Mouse (Mus musculus) embryonic facial prominence, embryonic 12.5 days (tissue): Measurements from ENCODE around the gene Igfbp1. TPM values are rescaled to one million over a fixed set of nuclear protein-coding genes. Genes with fewer than 3 reads are reported as not detected.

Source experiments
- ATAC-seq: fragments of 200-750 bp; cut with Nextera tagmentation; 2 replicates; pipeline ENCODE4 v1.8.0; 2017; ENCODE audit not compliant: insufficient number of reproducible peaks, insufficient read depth, low FRiP score, low TSS enrichment
- H3K27ac ChIP-seq: fragments of 300-500 bp; sonication (generic); 2 replicates; pipeline ENCODE4 v1.5.1; 2016; ENCODE audit warnings: mild to moderate bottlenecking
- H3K27me3 ChIP-seq: fragments of 300-500 bp; sonication (generic); 2 replicates; pipeline ENCODE4 v1.6.1; 2016; ENCODE audit warnings: mild to moderate bottlenecking, moderate library complexity
- H3K36me3 ChIP-seq: fragments of 300-500 bp; sonication (generic); 2 replicates; pipeline ENCODE4 v1.6.1; 2016; ENCODE audit warnings: mild to moderate bottlenecking
- H3K4me1 ChIP-seq: fragments of 300-500 bp; sonication (generic); 2 replicates; pipeline ENCODE4 v1.6.1; 2016
- H3K4me2 ChIP-seq: fragments of 300-500 bp; sonication (generic); replicated peaks from 2 replicates; pipeline ENCODE4 v1.6.1; 2016; ENCODE audit warnings: mild to moderate bottlenecking, moderate library complexity
- H3K4me3 ChIP-seq: fragments of 300-500 bp; sonication (generic); 2 replicates; pipeline ENCODE4 v1.5.1; 2016; ENCODE audit warnings: mild to moderate bottlenecking
- H3K9ac ChIP-seq: fragments of 300-500 bp; sonication (generic); 2 replicates; pipeline ENCODE4 v1.6.1; 2016; ENCODE audit warnings: mild to moderate bottlenecking, moderate library complexity
- H3K9me3 ChIP-seq: fragments of 300-500 bp; sonication (generic); 2 replicates; pipeline ENCODE4 v1.6.1; 2016; ENCODE audit warnings: mild to moderate bottlenecking, moderate library complexity
- WGBS: fragments of 180-500 bp; shearing (Covaris S2); methylation state at CpG from one replicate; pipeline ENCODE4 v1.1.7; 2016; 5-methylcytosine and 5-hydroxymethylcytosine counted together
- polyA plus RNA-seq: library from polyadenylated mRNA; unstranded; fragments of >200 nt; fragmentation: Nextera tagmentation; extraction: Ambion mirVana; gene quantifications from 2 replicates; pipeline ENCODE4 v1.2.1, GENCODE M21; 2016

Igfbp1 gene
- polyA plus RNA-seq, 1 experiment from 2014 or later = 0.96 TPM

- H3K27ac ChIP-seq = no peak overlapping the region
- H3K4me3 ChIP-seq = no peak overlapping the region
- no peaks in the 10 kb centered on the region for H3K9me3 ChIP-seq
- no peak overlapping the region for H3K4me2 ChIP-seq
- H3K27me3 ChIP-seq = no peaks in the 10 kb centered on the region
- 0 out of 2 replicates have a peak, but pooled peaks cover 2% of the 10 kb centered on the region for H3K36me3 ChIP-seq
- no peaks in the 10 kb centered on the region for H3K4me1 ChIP-seq
- 100% methylated on average over 1 of the region's 1 CpGs for WGBS
- no peak overlapping the region for H3K9ac ChIP-seq
- no peak for ATAC-seq
Measured at GRCm38 (mm10) chr11:7169645-7170044, 27.9 kb upstream of the Igfbp1 start.

GRCm38 (mm10) chr11:7173664-7174063 lies 23.9 kb upstream of the Igfbp1 start:
- no peak overlapping the region for H3K9ac ChIP-seq
- no peak overlapping the region for H3K4me2 ChIP-seq
- H3K36me3 ChIP-seq = 0 out of 2 replicates have a peak, but pooled peaks cover 2% of the 10 kb centered on the region
- no peaks in the 10 kb centered on the region for H3K4me1 ChIP-seq
- 79% methylated on average over 6 of the region's 6 CpGs for WGBS
- ATAC-seq = no peak
- H3K9me3 ChIP-seq = no peaks in the 10 kb centered on the region
- no peak overlapping the region for H3K4me3 ChIP-seq
- H3K27me3 ChIP-seq = no peaks in the 10 kb centered on the region
- no peak overlapping the region for H3K27ac ChIP-seq

- WGBS = 80% methylated on average over 4 of the region's 4 CpGs
- Histone ChIP-seq H3K9ac (no peak overlapping the region), H3K9me3 (no peaks in the 10 kb centered on the region), H3K4me2 (no peak overlapping the region), H3K4me1 (no peaks in the 10 kb centered on the region; the same call in 1 of the 2 replicates), H3K36me3 (no peaks in the 10 kb centered on the region), H3K27me3 (no peaks in the 10 kb centered on the region), H3K27ac (no peak overlapping the region), H3K4me3 (no peak overlapping the region)
- ATAC-seq = no peak
Measured at GRCm38 (mm10) chr11:7178724-7179123, 18.9 kb upstream of the Igfbp1 start.

GRCm38 (mm10) chr11:7179276-7179675 lies 18.3 kb upstream of the Igfbp1 start:
- Histone ChIP-seq H3K4me1 (no peaks in the 10 kb centered on the region; the same call in 1 of the 2 replicates), H3K27ac (no peak overlapping the region), H3K9me3 (no peaks in the 10 kb centered on the region), H3K4me2 (no peak overlapping the region), H3K27me3 (no peaks in the 10 kb centered on the region), H3K36me3 (no peaks in the 10 kb centered on the region), H3K4me3 (no peak overlapping the region), H3K9ac (no peak overlapping the region)
- WGBS = 84% methylated on average over 2 of the region's 2 CpGs
- ATAC-seq = no peak

- ATAC-seq = peak; percentile 32; the same call in 1 of the 2 replicates
- Histone ChIP-seq H3K9ac (no peak overlapping the region), H3K27ac (no peak overlapping the region), H3K36me3 (no peaks in the 10 kb centered on the region), H3K4me2 (no peak overlapping the region), H3K4me3 (no peak overlapping the region), H3K4me1 (no peaks in the 10 kb centered on the region; the same call in 1 of the 2 replicates), H3K9me3 (no peaks in the 10 kb centered on the region), H3K27me3 (no peaks in the 10 kb centered on the region)
- 36% methylated on average over 8 of the region's 8 CpGs for WGBS
Measured at GRCm38 (mm10) chr11:7182409-7183042, 15.1 kb upstream of the Igfbp1 start.

GRCm38 (mm10) chr11:7184420-7184819 lies 13.2 kb upstream of the Igfbp1 start:
- Histone ChIP-seq H3K4me2 (no peak overlapping the region), H3K9ac (no peak overlapping the region), H3K27me3 (no peaks in the 10 kb centered on the region), H3K9me3 (no peaks in the 10 kb centered on the region), H3K4me3 (no peak overlapping the region), H3K4me1 (no peaks in the 10 kb centered on the region; the same call in 1 of the 2 replicates), H3K36me3 (no peaks in the 10 kb centered on the region), H3K27ac (no peak overlapping the region)
- 15% methylated on average over 1 of the region's 1 CpGs for WGBS
- no peak for ATAC-seq

- WGBS = 28% methylated on average over 8 of the region's 8 CpGs
- Histone ChIP-seq H3K9ac (no peak overlapping the region), H3K4me1 (0 out of 2 replicates have a peak, but pooled peaks cover 2% of the 10 kb centered on the region), H3K4me3 (no peak overlapping the region), H3K4me2 (no peak overlapping the region), H3K27me3 (no peaks in the 10 kb centered on the region), H3K9me3 (no peaks in the 10 kb centered on the region), H3K27ac (no peak overlapping the region), H3K36me3 (no peaks in the 10 kb centered on the region)
- no peak for ATAC-seq
Measured at GRCm38 (mm10) chr11:7187472-7187871, 10.1 kb upstream of the Igfbp1 start.

GRCm38 (mm10) chr11:7188469-7188868 lies 9.1 kb upstream of the Igfbp1 start, which contains the start of gene Gm11985:
TSS of gene Gm11985 (minus strand) at chr11:7188569.
- Histone ChIP-seq H3K4me1 (0 out of 2 replicates have a peak, but pooled peaks cover 2% of the 10 kb centered on the region), H3K4me3 (no peak within 1 kb of the TSS), H3K9me3 (no peaks in the 10 kb centered on the region), H3K27me3 (no peaks in the 10 kb centered on the region), H3K4me2 (no peak within 1 kb of the TSS), H3K9ac (no peak within 1 kb of the TSS), H3K36me3 (no peaks in the 10 kb centered on the region), H3K27ac (no peak within 1 kb of the TSS)
- WGBS = 80% methylated on average over 12 of the region's 13 CpGs
- no peak for ATAC-seq

- H3K4me2 ChIP-seq = no peak overlapping the region
- 0 out of 2 replicates have a peak, but pooled peaks cover 2% of the 10 kb centered on the region for H3K27me3 ChIP-seq
- 69% methylated on average over 6 of the region's 6 CpGs for WGBS
- no peak for ATAC-seq
- H3K9me3 ChIP-seq = no peaks in the 10 kb centered on the region
- H3K4me1 ChIP-seq = 0 out of 2 replicates have a peak, but pooled peaks cover 2% of the 10 kb centered on the region
- no peaks in the 10 kb centered on the region for H3K36me3 ChIP-seq
- no peak overlapping the region for H3K4me3 ChIP-seq
- H3K27ac ChIP-seq = no peak overlapping the region
- no peak overlapping the region for H3K9ac ChIP-seq
Measured at GRCm38 (mm10) chr11:7192710-7193109, 4.9 kb upstream of the Igfbp1 start.

- Histone ChIP-seq H3K9me3 (no peaks in the 10 kb centered on the region), H3K36me3 (no peaks in the 10 kb centered on the region), H3K4me2 (no peak overlapping the region), H3K4me3 (no peak overlapping the region), H3K27me3 (0 out of 2 replicates have a peak, but pooled peaks cover 6% of the 10 kb centered on the region), H3K27ac (no peak overlapping the region), H3K4me1 (0 out of 2 replicates have a peak, but pooled peaks cover 2% of the 10 kb centered on the region), H3K9ac (no peak overlapping the region)
- 74% methylated on average over 9 of the region's 9 CpGs for WGBS
- ATAC-seq = no peak
Measured at GRCm38 (mm10) chr11:7193134-7193533, 4.4 kb upstream of the Igfbp1 start.

GRCm38 (mm10) chr11:7194432-7195311 lies 2.9 kb upstream of the Igfbp1 start:
- 0 out of 2 replicates have a peak, but pooled peaks cover 2% of the 10 kb centered on the region for H3K4me1 ChIP-seq
- H3K27ac ChIP-seq = no peak overlapping the region
- H3K27me3 ChIP-seq = 0 out of 2 replicates have a peak, but pooled peaks cover 7% of the 10 kb centered on the region
- H3K4me3 ChIP-seq = no peak overlapping the region
- no peak overlapping the region for H3K4me2 ChIP-seq
- 93% methylated on average over 10 of the region's 10 CpGs for WGBS
- H3K9ac ChIP-seq = no peak overlapping the region
- no peaks in the 10 kb centered on the region for H3K36me3 ChIP-seq
- H3K9me3 ChIP-seq = no peaks in the 10 kb centered on the region
- ATAC-seq = no peak
